Mouse (Mus musculus) T-cell, adult 2 months (primary cell): ENCODE measurements around the gene Alg2.

Experiments used
- DNase-seq: peaks from one replicate; pipeline ENCODE4 v3.0.0; 2022; ENCODE audit warnings: low spot score

The Alg2 gene

GRCm38 (mm10) chr4:47473968-47474729, at the start of gene Alg2, which contains the start of gene Sec61b:
TSS of gene Alg2 (minus strand) at chr4:47474333.
TSS of gene Sec61b (plus strand) at chr4:47474658.
- peak; percentile 97 for DNase-seq

GRCm38 (mm10) chr4:47521884-47522605, 47.9 kb upstream of the Alg2 start:
- no peak for DNase-seq

- no peak for DNase-seq
Observed at GRCm38 (mm10) chr4:47520076-47520475, 45.9 kb upstream of the Alg2 start.

- no peak for DNase-seq
Observed at GRCm38 (mm10) chr4:47518551-47519181, 44.5 kb upstream of the Alg2 start.

- DNase-seq = no peak
Observed at GRCm38 (mm10) chr4:47504841-47505517, 30.8 kb upstream of the Alg2 start.

GRCm38 (mm10) chr4:47503045-47503444, 28.9 kb upstream of the Alg2 start:
- no peak for DNase-seq

- DNase-seq = peak; percentile 41
Observed at GRCm38 (mm10) chr4:47502546-47502971, 28.4 kb upstream of the Alg2 start.

GRCm38 (mm10) chr4:47499121-47499545, 25.0 kb upstream of the Alg2 start:
- DNase-seq = no peak

GRCm38 (mm10) chr4:47497811-47498385, 23.8 kb upstream of the Alg2 start:
- DNase-seq = no peak

- no peak for DNase-seq
Observed at GRCm38 (mm10) chr4:47494686-47495085, 20.6 kb upstream of the Alg2 start.

GRCm38 (mm10) chr4:47494137-47494536, 20.0 kb upstream of the Alg2 start:
- no peak for DNase-seq

GRCm38 (mm10) chr4:47493456-47493855, 19.3 kb upstream of the Alg2 start:
- no peak for DNase-seq

GRCm38 (mm10) chr4:47492311-47493086, 18.4 kb upstream of the Alg2 start:
- no peak for DNase-seq

GRCm38 (mm10) chr4:47491243-47491642, 17.1 kb upstream of the Alg2 start:
- no peak for DNase-seq

- no peak for DNase-seq
Observed at GRCm38 (mm10) chr4:47480576-47480975, 6.4 kb upstream of the Alg2 start.

GRCm38 (mm10) chr4:47480095-47480494, 6.0 kb upstream of the Alg2 start:
- DNase-seq = no peak

GRCm38 (mm10) chr4:47477539-47477938, 3.4 kb upstream of the Alg2 start:
- DNase-seq = no peak

GRCm38 (mm10) chr4:47474730-47475643, 854 bp upstream of the Alg2 start:
- no peak for DNase-seq

GRCm38 (mm10) chr4:47473586-47473967, 556 bp downstream of the Alg2 start:
- DNase-seq = peak; percentile 3

- no peak for DNase-seq
Observed at GRCm38 (mm10) chr4:47467196-47467595, 6.9 kb downstream of the Alg2 start.
